Mouse (Mus musculus): ENCODE results near the gene Spg11. TPM values are rescaled to one million over a fixed set of nuclear protein-coding genes. Genes with fewer than 3 reads are reported as not detected.

The Spg11 gene
- polyA plus RNA-seq, 1 experiment, result 4.2 TPM

GRCm38 (mm10) chr2:122069922-122070321 is 48.3 kb downstream of the Spg11 start:
- H3K79me2 ChIP-seq (ENCODE audit: control insufficient read depth, insufficient read depth), result no peaks in the 10 kb centered on the region
- H3K79me3 ChIP-seq (ENCODE audit: low read depth), result no peaks in the 10 kb centered on the region
- TF ChIP-seq MAX (IDR thresholded peaks at IDR 0.05) (no peak), CEBPB (IDR thresholded peaks at IDR 0.05; ENCODE audit: low read depth) (no peak), USF1 (IDR thresholded peaks at IDR 0.05; ENCODE audit: low read depth) (no peak), FOSL1 (IDR thresholded peaks at IDR 0.05; ENCODE audit: insufficient read depth, low read length, poor library complexity, severe bottlenecking) (no peak), CTCF (IDR thresholded peaks at IDR 0.05; ENCODE audit: control insufficient read depth, insufficient read depth, insufficient read length) (no peak), MYOG (IDR thresholded peaks at IDR 0.05; ENCODE audit: control insufficient read depth, extremely low read depth, insufficient read length) (no peak), MYOD1 (IDR thresholded peaks at IDR 0.05; ENCODE audit: control insufficient read depth, insufficient read length, low read depth) (no peak)
- H3ac ChIP-seq (ENCODE audit: control insufficient read depth, insufficient read length, low read depth), result no peak overlapping the region
- H3K27me3 ChIP-seq (ENCODE audit: control insufficient read depth, insufficient read depth, insufficient read length), result no peaks in the 10 kb centered on the region
- H3K4me3 ChIP-seq (ENCODE audit: insufficient read depth, poor library complexity, severe bottlenecking), result no peak overlapping the region
- peaks cover 27% of the 10 kb centered on the region for H3K36me3 ChIP-seq (ENCODE audit: control insufficient read depth, insufficient read depth)

GRCm38 (mm10) chr2:122069144-122069912 is 48.9 kb downstream of the Spg11 start:
- no peak for TF ChIP-seq CEBPB (IDR thresholded peaks at IDR 0.05; ENCODE audit: low read depth)
- TF ChIP-seq USF1 (IDR thresholded peaks at IDR 0.05; ENCODE audit: low read depth), result no peak
- no peak for TF ChIP-seq MYOD1 (IDR thresholded peaks at IDR 0.05; ENCODE audit: control insufficient read depth, insufficient read length, low read depth)
- TF ChIP-seq CTCF (IDR thresholded peaks at IDR 0.05; ENCODE audit: control insufficient read depth, insufficient read depth, insufficient read length), result no peak
- no peak for TF ChIP-seq MYOG (IDR thresholded peaks at IDR 0.05; ENCODE audit: control insufficient read depth, extremely low read depth, insufficient read length)
- no peak for TF ChIP-seq MAX (IDR thresholded peaks at IDR 0.05)
- TF ChIP-seq FOSL1 (IDR thresholded peaks at IDR 0.05; ENCODE audit: insufficient read depth, low read length, poor library complexity, severe bottlenecking), result no peak
- Histone ChIP-seq H3K36me3 (ENCODE audit: control insufficient read depth, insufficient read depth) (peaks cover 28% of the 10 kb centered on the region), H3K79me3 (ENCODE audit: low read depth) (no peaks in the 10 kb centered on the region), H3K79me2 (ENCODE audit: control insufficient read depth, insufficient read depth) (no peaks in the 10 kb centered on the region), H3K27me3 (ENCODE audit: control insufficient read depth, insufficient read depth, insufficient read length) (no peaks in the 10 kb centered on the region), H3K4me3 (ENCODE audit: insufficient read depth, poor library complexity, severe bottlenecking) (no peak overlapping the region), H3ac (ENCODE audit: control insufficient read depth, insufficient read length, low read depth) (no peak overlapping the region)

- Histone ChIP-seq H3K79me2 (ENCODE audit: control insufficient read depth, insufficient read depth) (no peaks in the 10 kb centered on the region), H3K36me3 (ENCODE audit: control insufficient read depth, insufficient read depth) (peaks cover 36% of the 10 kb centered on the region), H3K27me3 (ENCODE audit: control insufficient read depth, insufficient read depth, insufficient read length) (no peaks in the 10 kb centered on the region), H3K4me3 (ENCODE audit: insufficient read depth, poor library complexity, severe bottlenecking) (no peak overlapping the region), H3K79me3 (ENCODE audit: low read depth) (no peaks in the 10 kb centered on the region), H3ac (ENCODE audit: control insufficient read depth, insufficient read length, low read depth) (no peak overlapping the region)
- TF ChIP-seq USF1 (IDR thresholded peaks at IDR 0.05; ENCODE audit: low read depth) (no peak), CTCF (IDR thresholded peaks at IDR 0.05; ENCODE audit: control insufficient read depth, insufficient read depth, insufficient read length) (no peak), MYOG (IDR thresholded peaks at IDR 0.05; ENCODE audit: control insufficient read depth, extremely low read depth, insufficient read length) (no peak), CEBPB (IDR thresholded peaks at IDR 0.05; ENCODE audit: low read depth) (no peak), MYOD1 (IDR thresholded peaks at IDR 0.05; ENCODE audit: control insufficient read depth, insufficient read length, low read depth) (no peak), MAX (IDR thresholded peaks at IDR 0.05) (no peak), FOSL1 (IDR thresholded peaks at IDR 0.05; ENCODE audit: insufficient read depth, low read length, poor library complexity, severe bottlenecking) (no peak)
Observed at GRCm38 (mm10) chr2:122066241-122066640, 51.9 kb downstream of the Spg11 start.

GRCm38 (mm10) chr2:122065200-122065969 is 52.8 kb downstream of the Spg11 start:
- TF ChIP-seq CTCF (IDR thresholded peaks at IDR 0.05; ENCODE audit: control insufficient read depth, insufficient read depth, insufficient read length) (peak; percentile 24), MYOG (IDR thresholded peaks at IDR 0.05; ENCODE audit: control insufficient read depth, extremely low read depth, insufficient read length) (no peak)
- Histone ChIP-seq H3K4me3 (ENCODE audit: insufficient read depth, poor library complexity, severe bottlenecking) (no peak overlapping the region), H3K27me3 (ENCODE audit: control insufficient read depth, insufficient read depth, insufficient read length) (no peaks in the 10 kb centered on the region), H3K79me2 (ENCODE audit: control insufficient read depth, insufficient read depth) (no peaks in the 10 kb centered on the region), H3K36me3 (ENCODE audit: control insufficient read depth, insufficient read depth) (peaks cover 36% of the 10 kb centered on the region), H3K79me3 (ENCODE audit: low read depth) (no peaks in the 10 kb centered on the region), H3ac (ENCODE audit: control insufficient read depth, insufficient read length, low read depth) (no peak overlapping the region)

GRCm38 (mm10) chr2:122059365-122060115 is 58.6 kb downstream of the Spg11 start:
- Histone ChIP-seq H3K27me3 (ENCODE audit: control insufficient read depth, insufficient read depth, insufficient read length) (no peaks in the 10 kb centered on the region), H3K79me3 (ENCODE audit: low read depth) (no peaks in the 10 kb centered on the region), H3K79me2 (ENCODE audit: control insufficient read depth, insufficient read depth) (no peaks in the 10 kb centered on the region), H3K36me3 (ENCODE audit: control insufficient read depth, insufficient read depth) (peaks cover 53% of the 10 kb centered on the region), H3ac (ENCODE audit: control insufficient read depth, insufficient read length, low read depth) (no peak overlapping the region), H3K4me3 (ENCODE audit: insufficient read depth, poor library complexity, severe bottlenecking) (no peak overlapping the region)
- TF ChIP-seq MYOG (IDR thresholded peaks at IDR 0.05; ENCODE audit: control insufficient read depth, extremely low read depth, insufficient read length) (no peak), MAX (IDR thresholded peaks at IDR 0.05) (no peak), CEBPB (IDR thresholded peaks at IDR 0.05; ENCODE audit: low read depth) (no peak), FOSL1 (IDR thresholded peaks at IDR 0.05; ENCODE audit: insufficient read depth, low read length, poor library complexity, severe bottlenecking) (no peak), USF1 (IDR thresholded peaks at IDR 0.05; ENCODE audit: low read depth) (no peak)

Measured in C2C12 (cell line).